24 mouse cellular contexts compared by ENCODE assay signal in the genomic region with DNA sequence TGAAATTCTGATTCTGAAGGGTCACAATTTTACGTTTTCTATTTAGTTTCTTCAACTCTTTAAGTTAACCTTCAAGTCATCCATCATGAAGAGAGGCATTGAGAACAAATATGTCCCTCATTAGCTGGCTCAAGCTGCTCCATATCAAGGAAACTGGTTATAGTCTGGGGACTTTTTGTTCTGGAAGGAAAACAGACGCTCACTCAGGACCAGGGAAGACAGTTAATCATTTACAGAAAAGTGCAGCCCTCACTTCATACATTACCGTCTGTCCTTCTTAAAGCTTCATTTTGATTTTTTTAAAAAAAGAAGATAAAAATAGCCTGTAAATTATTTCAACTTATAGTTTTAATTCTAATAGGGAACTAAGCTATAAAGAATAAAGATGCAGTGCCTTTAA. TPM values are rescaled to one million over a fixed set of nuclear protein-coding genes. Genes with fewer than 3 reads are reported as not detected.
A peak's percentile ranks its signal among the peaks of the same experiment; 100 is the strongest.
DNase-seq lines count a peak whose midpoint lies in the region; ATAC-seq and TF ChIP-seq lines count a peak whose summit lies in the region.
"Had no signal": no experiment of that assay in that cellular context is flagged by ENCODE, and none has a peak within 500 bp of the region (broad histone marks: within the 10 kb centered on the region; RNA-seq: fewer than 3 reads in every experiment).

No protein-coding gene starts in this region.

- H3K36me3 ChIP-seq in kidney, embryonic 15.5 days: no peaks in the 10 kb centered on the region
- no peaks in the 10 kb centered on the region for H3K36me3 ChIP-seq in kidney, adult 2 months (ENCODE audit: control insufficient read depth, insufficient read depth, low read length)
- H3K36me3 ChIP-seq in lung, embryonic 14.5 days (ENCODE audit: insufficient read depth): no peaks in the 10 kb centered on the region
- no peaks in the 10 kb centered on the region for H3K36me3 ChIP-seq in intestine, embryonic 16.5 days (ENCODE audit: control insufficient read depth, insufficient read depth, low read length)
- H3K36me3 ChIP-seq in stomach, embryonic 15.5 days: no peaks in the 10 kb centered on the region
- H3K36me3 ChIP-seq: embryonic facial prominence, embryonic 10.5 days; G1E; heart, embryonic 13.5 days had no signal

- H3K4me1 ChIP-seq in kidney, embryonic 15.5 days: no peaks in the 10 kb centered on the region
- no peaks in the 10 kb centered on the region for H3K4me1 ChIP-seq in kidney, adult 2 months (ENCODE audit: control insufficient read depth, insufficient read depth, low read length)
- H3K4me1 ChIP-seq in lung, embryonic 14.5 days (ENCODE audit: insufficient read depth): no peaks in the 10 kb centered on the region
- H3K4me1 ChIP-seq in intestine, embryonic 16.5 days (ENCODE audit: control insufficient read depth, insufficient read depth, low read length): no peaks in the 10 kb centered on the region
- H3K4me1 ChIP-seq in stomach, embryonic 15.5 days: no peaks in the 10 kb centered on the region
- H3K4me1 ChIP-seq: embryonic facial prominence, embryonic 10.5 days; forebrain, embryonic 13.5 days; heart, embryonic 13.5 days had no signal

- H3K9me3 ChIP-seq in kidney, embryonic 15.5 days (replicated peaks): no peaks in the 10 kb centered on the region
- no peaks in the 10 kb centered on the region for H3K9me3 ChIP-seq in lung, embryonic 14.5 days (ENCODE audit: low read depth, low read length)
- no peaks in the 10 kb centered on the region for H3K9me3 ChIP-seq in intestine, embryonic 16.5 days (ENCODE audit: control insufficient read depth, low read length)
- no peaks in the 10 kb centered on the region for H3K9me3 ChIP-seq in stomach, embryonic 15.5 days
- H3K9me3 ChIP-seq: embryonic facial prominence, embryonic 10.5 days; forebrain, embryonic 13.5 days; G1E; heart, embryonic 13.5 days had no signal

- no peak overlapping the region for H3K9ac ChIP-seq in kidney, embryonic 15.5 days
- no peak overlapping the region for H3K9ac ChIP-seq in lung, embryonic 14.5 days
- no peak overlapping the region for H3K9ac ChIP-seq in intestine, embryonic 16.5 days (ENCODE audit: low read depth, low read length)
- no peak overlapping the region for H3K9ac ChIP-seq in stomach, embryonic 15.5 days
- H3K9ac ChIP-seq: forebrain, embryonic 13.5 days; forebrain, postnatal 0 days; heart, embryonic 13.5 days had no signal

- no peak for TF ChIP-seq CTCF in kidney, adult 2 months (conservative IDR thresholded peaks at IDR 0.05; ENCODE audit: insufficient read depth, insufficient read length, low read depth, low read length)
- no peak for TF ChIP-seq CTCF in lung, embryonic 14.5 days (IDR thresholded peaks at IDR 0.05; ENCODE audit: low read depth)

- no peak overlapping the region for H3K4me3 ChIP-seq in kidney, embryonic 15.5 days (replicated peaks)
- H3K4me3 ChIP-seq in kidney, adult 2 months (ENCODE audit: insufficient read depth, low read depth, low read length): no peak overlapping the region
- no peak overlapping the region for H3K4me3 ChIP-seq in lung, embryonic 14.5 days (ENCODE audit: low read depth, low read length)
- H3K4me3 ChIP-seq in intestine, embryonic 16.5 days (ENCODE audit: low read length): no peak overlapping the region
- no peak overlapping the region for H3K4me3 ChIP-seq in stomach, embryonic 15.5 days (replicated peaks)
- H3K4me3 ChIP-seq: embryonic facial prominence, embryonic 10.5 days; forebrain, embryonic 13.5 days; gastrocnemius, adult 2 months; heart, embryonic 13.5 days had no signal

- TF ChIP-seq POLR2A in kidney, adult 2 months (IDR thresholded peaks at IDR 0.05; ENCODE audit: low read depth, low read length): no peak

- no peak overlapping the region for H3K4me2 ChIP-seq in kidney, embryonic 15.5 days
- no peak overlapping the region for H3K4me2 ChIP-seq in lung, embryonic 14.5 days
- no peak overlapping the region for H3K4me2 ChIP-seq in intestine, embryonic 16.5 days (ENCODE audit: low read depth, low read length)
- H3K4me2 ChIP-seq in stomach, embryonic 15.5 days: no peak overlapping the region
- H3K4me2 ChIP-seq: forebrain, embryonic 13.5 days; heart, embryonic 13.5 days had no signal

- peak; percentile 56; the same call in 1 of the 2 replicates for ATAC-seq in kidney, embryonic 15.5 days (replicated peaks; ENCODE audit: low FRiP score)
- ATAC-seq in lung, embryonic 14.5 days (ENCODE audit: insufficient read depth): no peak
- peak; percentile 87 for ATAC-seq in intestine, embryonic 16.5 days
- ATAC-seq in stomach, embryonic 15.5 days (ENCODE audit: insufficient read depth, low FRiP score, low read depth): peak; percentile 83
- no peak for ATAC-seq in CD4-positive, CD25-positive, alpha-beta regulatory T cell, adult 4 months
- ATAC-seq: forebrain, embryonic 13.5 days; forebrain, postnatal 0 days had no signal

- H3K27me3 ChIP-seq in kidney, embryonic 15.5 days: no peaks in the 10 kb centered on the region
- no peaks in the 10 kb centered on the region for H3K27me3 ChIP-seq in kidney, adult 2 months (replicated peaks; ENCODE audit: control insufficient read depth, insufficient read depth, low read length)
- no peaks in the 10 kb centered on the region for H3K27me3 ChIP-seq in lung, embryonic 14.5 days (ENCODE audit: insufficient read depth, low read length)
- no peaks in the 10 kb centered on the region for H3K27me3 ChIP-seq in intestine, embryonic 16.5 days (replicated peaks; ENCODE audit: control insufficient read depth, insufficient read depth, low read length)
- H3K27me3 ChIP-seq in stomach, embryonic 15.5 days (replicated peaks): no peaks in the 10 kb centered on the region
- H3K27me3 ChIP-seq: forebrain, embryonic 13.5 days; heart, embryonic 13.5 days had no signal

- H3K27ac ChIP-seq in kidney, embryonic 15.5 days: no peak overlapping the region
- no peak overlapping the region for H3K27ac ChIP-seq in kidney, adult 2 months (ENCODE audit: insufficient read depth, low read depth, low read length)
- H3K27ac ChIP-seq in lung, embryonic 14.5 days (ENCODE audit: low read depth): no peak overlapping the region
- H3K27ac ChIP-seq in intestine, embryonic 16.5 days (ENCODE audit: low read length): no peak overlapping the region
- H3K27ac ChIP-seq in stomach, embryonic 15.5 days: no peak overlapping the region
- H3K27ac ChIP-seq: embryonic facial prominence, embryonic 10.5 days; forebrain, embryonic 13.5 days; gastrocnemius, adult 2 months; heart, embryonic 13.5 days had no signal

- DNase-seq in kidney, adult 2 months: no peak
- peak; percentile 16 for DNase-seq in lung, embryonic 14.5 days
- DNase-seq in lung, postnatal 36 days: no peak
- no peak for DNase-seq in layer of hippocampus, postnatal 25 days (ENCODE audit: extremely low spot score in 1 of 2, low spot score in 1 of 2)
- DNase-seq: adrenal gland, adult 8-10 months; adrenal gland, postnatal 36 days; cerebellum, adult 2 months; cerebellum, postnatal 10 days; forebrain, postnatal 0 days; gastrocnemius, adult 2 months; gastrocnemius, postnatal 25 days; heart, postnatal 36 days had no signal

- WGBS in kidney, embryonic 15.5 days: 29% methylated on average over 3 of the region's 3 CpGs
- WGBS in kidney, adult 2 months: 21% methylated on average over 3 of the region's 3 CpGs
- WGBS in lung, embryonic 14.5 days: 11% methylated on average over 3 of the region's 3 CpGs
- 10% methylated on average over 3 of the region's 3 CpGs for WGBS in intestine, embryonic 16.5 days
- WGBS in stomach, embryonic 15.5 days: 12% methylated on average over 3 of the region's 3 CpGs

RNA-seq across cellular contexts. Expression of a gene that starts 43.3 kb away (rescaled TPM):
- 0.06 TPM in 1 of 2 replicates, not detected in the other for polyA plus RNA-seq in kidney, embryonic 15.5 days (2015; fragmentation: Nextera tagmentation; extraction: Ambion mirVana)
- polyA plus RNA-seq in kidney, adult 2 months (2012; rRNA removed): not detected in 2 replicates
- 0.13 TPM in 1 of 2 replicates, not detected in the other for polyA plus RNA-seq in lung, embryonic 14.5 days (2014; fragmentation: Nextera tagmentation; extraction: Ambion mirVana)
- polyA plus RNA-seq in intestine, embryonic 16.5 days (2015; fragmentation: Nextera tagmentation; extraction: Ambion mirVana): 1.7 and 1.8 TPM in 2 replicates
- 1.4 and 2.8 TPM in 2 replicates for polyA plus RNA-seq in stomach, embryonic 15.5 days (2015; fragmentation: Nextera tagmentation; extraction: Ambion mirVana)
- not detected for total RNA-seq in layer of hippocampus, postnatal 25 days (2021)
- not detected for polyA plus RNA-seq in CD4-positive, CD25-positive, alpha-beta regulatory T cell, adult 4 months (2017; shearing (Covaris generic))
- total RNA-seq: adrenal gland, adult 8-10 months; adrenal gland, postnatal 36 days; G1E; gastrocnemius, adult 2 months; gastrocnemius, postnatal 25 days; granulocyte monocyte progenitor cell, adult 5-6 weeks; heart, postnatal 36 days had no signal
- polyA plus RNA-seq: cerebellum, adult 2 months; embryonic facial prominence, embryonic 14.5 days; forebrain, embryonic 13.5 days; forebrain, postnatal 0 days; G1E; heart, embryonic 13.5 days; heart, postnatal 0 days; hindbrain, embryonic 11.5 days had no signal

Comparison
In these comparisons a context has a peak if more than half of its experiments do, and no peak if none do; other contexts are left out.
1. ATAC-seq: peak in kidney, embryonic 15.5 days (single experiment), intestine, embryonic 16.5 days (single experiment) and stomach, embryonic 15.5 days (single experiment); none in lung, embryonic 14.5 days (single experiment) and CD4-positive, CD25-positive, alpha-beta regulatory T cell, adult 4 months (single experiment).